Mouse (Mus musculus): ENCODE results near the gene Olfr1205. TPM values are rescaled to one million over a fixed set of nuclear protein-coding genes. Genes with fewer than 3 reads are reported as not detected.

The Olfr1205 gene
- total RNA-seq (2021): not detected
- long read RNA-seq, experiment 1: 0 reads
- long read RNA-seq, experiment 2: 0 reads

DNA sequence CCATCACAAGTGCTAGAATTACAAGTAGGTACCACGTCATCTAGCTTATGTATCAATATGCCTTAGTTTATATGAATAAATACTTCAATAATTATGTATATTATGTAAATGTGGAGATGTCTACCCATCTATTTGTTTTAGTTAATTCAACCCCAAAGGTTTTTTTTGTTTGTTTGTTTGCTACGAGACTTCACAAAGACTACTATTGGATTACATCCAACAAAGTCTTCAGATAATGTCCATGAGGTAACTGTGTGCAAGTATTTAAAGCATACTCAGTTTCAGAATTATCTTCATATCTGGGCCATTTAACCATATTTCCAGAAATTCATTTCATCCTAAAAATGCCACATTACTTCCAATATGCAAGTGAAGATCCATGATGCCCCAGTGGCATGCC is at the start of gene Olfr1205:
Olfr1205 (plus strand) TSS at position 301 of the 400 bp plus-strand sequence.
- DNase-seq (ENCODE audit: low spot score in 2 of 2): no peak

DNA sequence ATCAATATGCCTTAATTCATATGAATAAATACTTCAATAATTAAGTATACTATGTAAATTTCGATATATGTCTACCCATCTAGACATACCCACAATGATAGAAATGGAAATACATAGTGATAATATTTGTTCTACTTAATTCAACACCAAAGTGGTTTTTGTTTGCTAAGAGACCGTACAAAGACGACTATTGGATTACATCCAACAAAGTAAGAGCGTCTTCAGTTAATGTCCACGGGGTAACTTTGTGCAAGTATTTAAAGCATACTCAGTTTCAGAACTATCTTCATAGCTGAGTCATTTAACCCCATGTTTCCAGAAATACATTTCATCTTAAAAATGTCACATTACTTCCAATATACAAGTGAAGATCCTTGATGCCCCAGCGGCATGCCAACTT is 36.8 kb upstream of the Olfr1205 start, which contains the start of gene Olfr1201:
Olfr1201 (plus strand) TSS at position 301 of the 400 bp plus-strand sequence.
- no peak for DNase-seq (ENCODE audit: low spot score in 2 of 2)

DNA sequence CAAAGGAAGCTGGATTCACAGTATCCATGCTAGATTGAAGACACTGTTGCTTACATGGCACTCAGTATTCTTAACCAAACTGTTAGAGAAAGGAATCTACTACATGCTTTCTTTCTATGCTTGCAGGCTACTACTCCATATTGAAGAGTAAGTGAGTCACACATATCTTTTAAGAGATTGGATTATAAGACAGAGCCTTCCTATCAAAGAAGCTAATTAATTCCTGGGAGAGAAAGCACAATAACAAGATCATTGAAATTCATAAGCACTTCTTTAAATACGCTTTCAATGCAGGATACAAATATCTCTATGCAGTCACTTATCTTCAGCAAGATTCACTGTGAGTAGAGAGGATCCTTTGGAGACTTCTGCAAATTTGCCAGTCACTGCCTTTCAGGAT is 15.3 kb upstream of the Olfr1205 start, which contains the start of gene Olfr1202:
Olfr1202 (plus strand) TSS at position 301 of the 400 bp plus-strand sequence.
- DNase-seq (ENCODE audit: low spot score in 2 of 2): no peak

DNA sequence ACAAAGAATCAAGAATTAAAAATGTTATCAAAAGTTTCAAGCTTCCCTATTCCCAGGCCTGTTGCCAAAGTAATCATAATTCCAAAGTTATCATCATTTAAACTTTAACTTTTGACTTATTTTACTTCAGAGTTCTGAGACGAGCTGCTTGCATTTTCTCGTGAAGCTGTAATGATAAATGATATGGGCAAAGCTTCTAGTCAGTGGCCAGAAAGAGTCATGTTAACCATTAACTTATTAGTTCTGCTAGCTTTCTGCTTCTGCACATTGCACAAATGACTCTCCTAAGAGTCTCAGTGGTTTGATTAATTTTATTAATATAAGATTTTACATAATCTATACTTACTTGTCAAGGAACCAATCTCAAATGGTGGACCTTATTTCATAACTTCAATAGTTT is 8.9 kb downstream of the Olfr1205 start:
- DNase-seq (ENCODE audit: low spot score in 2 of 2): no peak

DNA sequence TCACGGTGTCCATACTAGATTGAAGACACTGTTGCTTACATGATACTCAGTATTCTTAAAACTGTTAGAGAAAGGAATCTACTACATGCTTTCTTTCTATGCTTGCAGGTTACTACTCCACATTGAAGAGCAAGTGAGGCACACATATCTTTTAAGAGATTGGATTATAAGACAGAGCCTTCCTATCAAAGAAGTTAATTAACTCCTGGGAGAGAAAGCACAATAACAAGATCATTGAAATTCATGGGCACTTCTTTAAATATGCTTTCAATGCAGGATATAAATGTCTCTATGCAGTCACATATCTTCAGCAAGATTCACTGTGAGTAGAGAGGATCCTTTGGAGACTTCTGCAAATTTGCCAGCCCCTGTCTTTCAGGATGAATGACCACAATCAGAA is 19.5 kb downstream of the Olfr1205 start, which contains the start of gene Olfr1204:
Olfr1204 (plus strand) TSS at position 301 of the 400 bp plus-strand sequence.
- no peak for DNase-seq (ENCODE audit: low spot score in 2 of 2)

DNA sequence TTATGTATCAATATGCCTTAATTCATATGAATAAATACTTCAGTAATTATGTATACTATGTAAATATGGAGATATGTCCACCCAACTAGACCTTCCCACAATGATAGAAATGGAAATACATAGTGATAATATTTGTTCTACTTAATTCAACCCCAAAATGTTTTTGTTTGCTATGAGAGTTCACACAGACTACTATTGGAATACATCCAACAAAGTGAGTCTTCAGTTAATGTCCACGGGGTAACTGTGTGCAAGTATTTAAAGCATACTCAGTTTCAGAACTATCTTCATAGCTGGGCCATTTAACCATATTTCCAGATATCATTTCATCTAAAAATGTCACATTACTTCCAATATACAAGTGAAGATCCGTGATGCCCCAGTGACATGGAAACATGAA is 33.4 kb downstream of the Olfr1205 start, which contains the start of gene Olfr1206:
Olfr1206 (plus strand) TSS at position 301 of the 400 bp plus-strand sequence.
- DNase-seq (ENCODE audit: low spot score in 2 of 2): no peak

Other genes with a start within 250 kb of the Olfr1205 start
- gene Olfr1189, start 243.3 kb upstream of the Olfr1205 start, total RNA-seq (2021): not detected
- gene Olfr1191-ps1, start 189.2 kb upstream of the Olfr1205 start, total RNA-seq (2021): not detected
- gene Olfr1192-ps1, start 181.2 kb upstream of the Olfr1205 start, total RNA-seq (2021): not detected
- not detected for gene Olfr1193, start 154.1 kb upstream of the Olfr1205 start, total RNA-seq (2021)
- gene Olfr1195, start 140.6 kb upstream of the Olfr1205 start, total RNA-seq (2021): not detected
- not detected for gene Olfr1196, start 125.1 kb upstream of the Olfr1205 start, total RNA-seq (2021)
- not detected for gene Olfr1197, start 97.4 kb upstream of the Olfr1205 start, total RNA-seq (2021)
- gene Olfr1198, start 78.4 kb upstream of the Olfr1205 start, total RNA-seq (2021): not detected
- not detected for gene Olfr1199, start 69.3 kb upstream of the Olfr1205 start, total RNA-seq (2021)
- not detected for gene Olfr1200, start 59.2 kb upstream of the Olfr1205 start, total RNA-seq (2021)
- gene Olfr1201, start 36.7 kb upstream of the Olfr1205 start, total RNA-seq (2021): not detected
- gene Olfr1202, start 15.2 kb upstream of the Olfr1205 start, total RNA-seq (2021): not detected
- not detected for gene Olfr1204, start 19.6 kb downstream of the Olfr1205 start, total RNA-seq (2021)
- not detected for gene Olfr1206, start 33.5 kb downstream of the Olfr1205 start, total RNA-seq (2021)
- gene Olfr1208, start 72.6 kb downstream of the Olfr1205 start, total RNA-seq (2021): not detected
- not detected for gene Olfr1209, start 85.4 kb downstream of the Olfr1205 start, total RNA-seq (2021)
- not detected for gene Olfr1211, start 108.4 kb downstream of the Olfr1205 start, total RNA-seq (2021)
- gene Olfr1212, start 124.2 kb downstream of the Olfr1205 start, total RNA-seq (2021): not detected
- gene Gm13762, start 150.5 kb downstream of the Olfr1205 start, total RNA-seq (2021): not detected
- gene Olfr1214, start 162.9 kb downstream of the Olfr1205 start, total RNA-seq (2021): not detected
- not detected for gene Olfr1215, start 177.2 kb downstream of the Olfr1205 start, total RNA-seq (2021)
- not detected for gene Olfr1216, start 188.6 kb downstream of the Olfr1205 start, total RNA-seq (2021)
- gene Olfr1217, start 202.3 kb downstream of the Olfr1205 start, total RNA-seq (2021): not detected
- gene Olfr1218, start 231.4 kb downstream of the Olfr1205 start, total RNA-seq (2021): not detected

Data from left cerebral cortex, adult 18-20 months (tissue).